Mouse (Mus musculus): ENCODE results near the gene Foxn3.
"Not testable (repeated sequence)": the region's sequence is repeated elsewhere in the genome, so short reads cannot be mapped to it uniquely, and the experiment has no call there.

Foxn3 gene

DNA sequence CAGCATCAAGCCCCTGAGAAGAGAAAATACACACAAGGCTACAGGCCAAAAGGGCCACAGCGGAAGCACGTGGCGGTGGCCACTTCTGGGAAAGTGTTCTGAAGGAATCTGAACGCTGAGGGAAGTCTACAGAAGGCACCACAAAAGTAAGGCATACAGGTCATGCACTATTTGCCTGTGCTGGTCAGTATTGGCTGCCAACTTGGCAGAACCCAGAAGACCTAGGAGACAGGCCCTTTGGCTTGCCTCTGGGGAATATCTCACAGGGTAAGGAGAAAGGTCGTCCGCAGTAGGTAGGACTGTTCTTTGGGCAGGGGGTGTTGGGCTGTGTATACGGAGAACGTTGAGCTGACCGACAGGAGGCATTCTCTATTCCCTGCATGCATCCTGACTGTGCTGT lies 355.1 kb downstream of the Foxn3 start:
- no peak for DNase-seq

- DNase-seq: no peak
Observed at GRCm38 (mm10) chr12:99207014-99207612, 356.3 kb downstream of the Foxn3 start.

GRCm38 (mm10) chr12:99205734-99206133 lies 357.6 kb downstream of the Foxn3 start:
- no peak for DNase-seq

- no peak for DNase-seq
Observed at GRCm38 (mm10) chr12:99199124-99199483, 364.3 kb downstream of the Foxn3 start.

DNA sequence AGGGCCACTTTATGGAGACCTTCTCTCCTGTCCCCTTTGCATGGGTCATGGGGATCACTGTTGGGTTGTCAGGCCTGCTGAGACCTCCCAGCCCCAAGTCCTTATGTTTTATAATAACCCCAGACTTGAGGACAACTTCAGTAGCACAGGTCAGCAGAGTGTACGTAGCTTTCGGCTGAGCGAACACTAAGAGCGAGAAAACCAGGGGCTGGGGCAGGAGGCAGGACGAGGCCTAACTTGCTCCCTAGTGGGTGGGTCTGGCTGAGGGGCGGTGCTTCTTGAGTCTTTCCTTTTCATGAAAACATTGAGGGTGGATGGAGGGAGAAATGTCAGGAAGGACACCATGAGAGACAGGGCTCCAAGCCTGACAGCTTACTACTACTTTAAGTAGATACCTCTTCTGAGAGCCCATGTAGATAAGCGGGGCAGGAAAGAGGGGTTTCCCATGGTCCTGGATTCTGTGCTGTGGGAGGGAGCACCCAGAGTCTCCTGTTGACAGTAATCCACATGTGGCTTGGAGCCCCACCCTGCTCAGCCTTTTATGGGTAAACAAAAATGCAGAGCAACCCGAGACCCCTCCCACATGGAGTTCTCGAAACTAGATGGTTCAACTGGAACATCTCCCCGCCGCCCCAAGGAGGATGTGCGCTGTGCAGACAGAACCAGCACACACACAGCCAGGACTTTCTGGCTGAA lies 364.8 kb downstream of the Foxn3 start:
- no peak for DNase-seq

DNA sequence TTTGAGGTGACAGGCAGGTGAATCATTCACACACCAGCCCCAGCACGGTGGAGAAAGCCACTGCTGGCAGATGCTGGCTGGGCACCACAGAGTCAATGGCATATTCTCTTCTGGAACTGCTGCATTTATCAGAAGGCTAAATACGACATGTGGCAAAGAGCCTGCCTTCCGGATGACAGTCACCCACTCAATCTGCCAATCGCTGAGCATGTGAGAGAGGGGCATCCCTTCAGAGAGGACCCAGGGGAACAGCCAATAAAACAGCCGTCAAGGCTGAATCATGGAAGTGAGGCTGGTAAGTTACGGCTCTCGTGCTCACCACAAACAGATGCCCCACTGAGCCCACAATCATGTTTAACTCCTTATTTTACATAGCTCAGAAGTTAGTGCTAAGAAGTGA lies 366.4 kb downstream of the Foxn3 start:
- DNase-seq: no peak

DNA sequence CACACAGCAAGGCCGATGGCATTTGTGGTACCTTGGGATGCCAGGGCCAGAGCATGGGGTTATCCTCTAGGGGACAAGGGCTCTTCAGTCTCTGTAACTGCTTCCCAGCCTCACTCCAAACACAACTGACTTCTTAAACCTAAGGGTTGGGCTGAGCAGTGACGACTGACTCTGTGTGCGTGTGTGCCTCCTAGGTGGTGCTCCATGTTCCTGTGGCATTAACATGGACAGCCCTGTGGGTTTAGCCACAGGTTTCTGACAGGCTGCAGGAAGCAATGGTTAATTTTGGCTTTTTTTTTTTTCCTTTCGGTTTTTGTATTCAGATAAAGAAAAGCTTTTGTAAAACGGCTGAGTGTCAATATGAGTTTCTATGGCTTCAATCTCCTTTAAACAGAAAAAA lies 367.7 kb downstream of the Foxn3 start:
- no peak for DNase-seq

- DNase-seq: not testable (repeated sequence)
Observed at GRCm38 (mm10) chr12:99194120-99194519, 369.3 kb downstream of the Foxn3 start.

GRCm38 (mm10) chr12:99187671-99188070 lies 375.7 kb downstream of the Foxn3 start:
- no peak for DNase-seq

GRCm38 (mm10) chr12:99186239-99186638 lies 377.1 kb downstream of the Foxn3 start:
- DNase-seq: no peak

DNA sequence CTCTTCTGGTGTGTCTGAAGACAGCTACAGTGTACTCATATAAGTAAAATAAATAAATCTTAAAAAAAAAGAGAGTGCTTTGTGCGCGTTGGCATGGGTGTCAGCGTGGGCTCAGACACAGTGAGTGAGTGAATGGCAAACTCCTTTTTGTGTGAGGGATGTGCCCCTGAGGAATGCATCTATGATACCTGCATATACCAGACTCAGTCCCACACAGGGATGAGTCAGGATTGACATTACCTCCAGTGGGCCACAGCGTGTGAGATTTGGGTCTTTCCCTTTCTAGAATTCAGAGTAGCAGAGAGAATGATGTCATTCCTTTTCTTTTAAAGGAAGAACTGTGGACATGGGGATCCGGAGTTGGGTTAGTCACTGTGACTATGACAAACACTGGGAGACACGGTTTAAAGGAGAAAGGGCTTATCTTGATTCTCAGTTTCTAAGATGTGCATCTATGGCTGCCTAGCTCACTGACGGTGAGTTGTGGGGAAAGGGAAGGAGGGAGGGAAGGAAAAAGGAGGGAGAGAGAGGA lies 380.1 kb downstream of the Foxn3 start:
- no peak for DNase-seq

DNA sequence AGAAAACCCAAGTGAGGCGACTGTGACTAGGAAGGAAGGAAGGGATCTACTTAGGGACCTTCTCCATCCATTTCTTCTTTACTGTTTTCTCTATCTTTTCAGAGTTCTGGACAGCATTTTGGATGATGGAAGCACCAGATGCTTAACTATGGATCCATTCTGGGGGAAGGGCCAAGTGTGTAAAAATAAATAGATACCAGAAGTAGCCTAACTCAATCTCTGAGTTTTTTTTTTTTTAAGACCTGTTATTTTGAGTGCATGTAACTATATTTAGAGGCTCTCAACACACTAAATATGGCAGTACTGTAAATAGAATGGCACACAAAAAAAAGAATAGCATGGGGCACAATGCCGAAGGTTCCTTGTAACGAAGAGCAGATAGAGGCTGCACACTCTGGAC lies 381.0 kb downstream of the Foxn3 start:
- no peak for DNase-seq

GRCm38 (mm10) chr12:99180234-99180824 lies 383.1 kb downstream of the Foxn3 start:
- no peak for DNase-seq

- DNase-seq: no peak
Observed at GRCm38 (mm10) chr12:99174979-99175621, 388.3 kb downstream of the Foxn3 start.

GRCm38 (mm10) chr12:99172170-99172569 lies 391.2 kb downstream of the Foxn3 start:
- DNase-seq: no peak

DNA sequence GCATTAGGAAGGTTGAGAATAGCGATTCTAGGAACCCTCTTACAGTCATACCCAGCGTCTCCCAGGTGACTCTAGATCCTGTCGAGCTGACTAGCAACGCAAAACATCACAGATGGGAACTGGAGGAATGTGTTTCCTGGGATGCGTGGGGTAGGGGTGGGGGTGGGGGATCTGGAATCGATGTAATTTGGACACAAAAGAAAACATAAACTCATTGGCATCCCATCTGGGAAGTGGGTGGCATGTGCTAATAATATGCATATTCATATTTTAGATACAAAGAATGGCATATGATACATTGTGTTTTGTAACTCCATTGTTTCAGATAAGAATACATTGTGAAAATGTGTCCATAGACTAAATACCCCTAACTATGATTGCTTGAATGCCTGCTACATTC lies 393.5 kb downstream of the Foxn3 start:
- DNase-seq: no peak

GRCm38 (mm10) chr12:99166091-99166490 lies 397.3 kb downstream of the Foxn3 start:
- DNase-seq: peak; percentile 25 to 57

DNA sequence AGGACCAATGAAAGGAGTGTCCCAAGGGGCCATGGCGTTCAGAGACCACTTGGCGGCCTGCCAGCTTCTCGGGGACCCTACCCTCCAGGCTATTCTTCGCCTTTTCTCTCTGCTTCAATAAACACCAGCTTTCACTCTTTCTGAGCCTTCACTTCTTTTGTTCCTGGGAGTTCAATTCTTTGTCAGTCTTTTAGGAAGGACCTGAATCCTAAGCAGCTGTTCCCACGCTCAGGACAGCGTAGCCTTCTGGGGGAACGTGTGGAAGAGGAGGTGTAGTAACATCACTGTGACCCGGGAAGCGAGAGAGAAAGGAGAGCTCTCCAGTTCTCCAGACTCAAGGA lies 400.1 kb downstream of the Foxn3 start:
- DNase-seq: no peak

GRCm38 (mm10) chr12:99162639-99163341 lies 400.6 kb downstream of the Foxn3 start:
- DNase-seq: no peak

GRCm38 (mm10) chr12:99162188-99162587 lies 401.2 kb downstream of the Foxn3 start:
- DNase-seq: peak; percentile 21 to 56

DNA sequence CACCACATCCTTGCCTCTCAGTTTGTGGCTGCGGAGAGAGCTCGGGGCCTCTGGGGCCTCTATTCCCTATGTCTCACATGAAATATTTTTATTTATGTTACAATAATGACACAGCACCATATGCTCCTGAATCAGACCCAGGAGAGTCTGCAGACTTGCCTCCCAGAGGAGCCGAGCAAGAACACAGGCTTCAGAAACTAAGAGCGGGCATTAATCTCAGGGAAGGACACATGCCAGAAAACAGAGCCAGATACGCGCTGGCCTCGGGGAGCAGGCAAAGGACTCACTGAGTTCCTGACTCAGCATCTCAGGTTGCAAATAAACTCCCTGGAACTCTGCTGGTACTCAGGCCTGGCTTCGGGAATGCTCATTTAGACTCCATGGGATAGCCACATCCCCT lies 403.3 kb downstream of the Foxn3 start:
- DNase-seq: no peak

GRCm38 (mm10) chr12:99155904-99156303 lies 407.5 kb downstream of the Foxn3 start:
- no peak for DNase-seq

DNA sequence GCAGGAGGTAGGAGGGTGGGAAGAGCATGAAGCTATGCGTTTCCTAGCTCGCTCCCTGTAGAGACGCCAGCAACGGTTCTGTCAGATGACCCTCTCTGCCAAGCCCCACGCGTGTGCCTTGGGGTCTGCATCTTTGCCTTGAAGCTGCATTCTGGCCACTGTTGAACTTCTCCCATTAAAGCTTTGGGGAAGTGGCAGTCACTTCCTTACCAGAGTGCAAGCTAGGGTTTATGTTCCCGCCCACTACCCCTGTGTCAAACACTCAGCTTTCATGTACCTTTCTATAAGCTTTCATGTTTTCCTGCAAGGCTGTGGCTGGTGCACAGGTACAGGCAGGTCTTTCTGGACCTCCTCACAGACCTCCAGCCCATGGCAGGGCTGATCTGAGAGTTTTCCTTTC lies 409.2 kb downstream of the Foxn3 start:
- DNase-seq: no peak
